ENCODE assay signal across 9 mouse cellular contexts in the genomic region with DNA sequence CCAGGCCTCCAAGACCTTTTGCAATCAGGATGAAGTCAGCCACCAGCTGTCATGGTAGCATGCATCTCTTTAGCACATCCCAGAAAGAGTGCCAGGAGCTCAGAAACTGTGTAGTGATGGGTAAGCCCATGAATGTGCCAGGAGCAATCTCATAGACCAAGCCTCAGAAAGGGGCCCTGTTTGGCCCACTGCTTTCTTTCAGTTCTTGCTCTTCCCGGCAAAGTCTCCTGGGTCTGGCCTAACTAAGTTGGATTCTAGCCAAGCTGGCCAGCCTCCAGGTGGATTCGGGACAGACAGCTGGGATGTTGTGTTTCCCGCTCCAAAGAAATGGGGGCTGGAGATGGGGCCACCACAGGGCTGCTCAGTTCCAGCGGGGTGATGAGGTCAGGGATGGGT. TPM values are rescaled to one million over a fixed set of nuclear protein-coding genes. Genes with fewer than 3 reads are reported as not detected.
DNase-seq lines count a peak whose midpoint lies in the region; ATAC-seq and TF ChIP-seq lines count a peak whose summit lies in the region.
"Had no signal": no experiment of that assay in that cellular context is flagged by ENCODE, and none has a peak within 500 bp of the region (broad histone marks: within the 10 kb centered on the region; RNA-seq: fewer than 3 reads in every experiment).

No protein-coding gene starts in this region.

- peak overlapping the region; percentile 75 for H3K27ac ChIP-seq in heart, adult 2 months
- no peak overlapping the region for H3K27ac ChIP-seq in heart, embryonic 12.5 days (ENCODE audit: poor library complexity, severe bottlenecking)
- peak overlapping the region; percentile 68 for H3K27ac ChIP-seq in gastrocnemius, adult 2 months
- H3K27ac ChIP-seq: embryonic facial prominence, embryonic 13.5 days had no signal

- H3K9ac ChIP-seq in heart, adult 2 months (ENCODE audit: low read depth, low read length), result no peak overlapping the region
- no peak overlapping the region for H3K9ac ChIP-seq in heart, embryonic 12.5 days
- H3K9ac ChIP-seq: embryonic facial prominence, embryonic 13.5 days had no signal

- WGBS in heart, adult 2 months, result 17% methylated on average over 4 of the region's 4 CpGs
- 24% methylated on average over 4 of the region's 4 CpGs for WGBS in heart, embryonic 12.5 days

- no peak overlapping the region for H3K4me3 ChIP-seq in heart, adult 2 months
- H3K4me3 ChIP-seq in heart, embryonic 12.5 days, result no peak overlapping the region
- no peak overlapping the region for H3K4me3 ChIP-seq in gastrocnemius, adult 2 months
- H3K4me3 ChIP-seq: embryonic facial prominence, embryonic 13.5 days had no signal

- no peak for TF ChIP-seq POLR2A in heart, adult 2 months (IDR thresholded peaks at IDR 0.05; ENCODE audit: insufficient read depth, low read depth, low read length)

- no peak for TF ChIP-seq CTCF in heart, adult 2 months (IDR thresholded peaks at IDR 0.05)
- TF ChIP-seq CTCF in gastrocnemius, adult 2 months (IDR thresholded peaks at IDR 0.05), result no peak

- H3K79me2 ChIP-seq in heart, adult 2 months (replicated peaks; ENCODE audit: control insufficient read depth, insufficient read depth, low read length), result no peaks in the 10 kb centered on the region

- TF ChIP-seq EP300 in heart, adult 2 months (IDR thresholded peaks at IDR 0.05; ENCODE audit: insufficient read depth, low read depth, low read length), result no peak

- H3K27me3 ChIP-seq in heart, adult 2 months (ENCODE audit: control insufficient read depth, insufficient read depth, low read length), result no peaks in the 10 kb centered on the region
- H3K27me3 ChIP-seq in heart, embryonic 12.5 days (replicated peaks), result peaks cover 16% of the 10 kb centered on the region; the same call in 1 of the 2 replicates

- no peaks in the 10 kb centered on the region for H3K9me3 ChIP-seq in heart, embryonic 12.5 days (replicated peaks)
- H3K9me3 ChIP-seq: embryonic facial prominence, embryonic 13.5 days had no signal

- no peak overlapping the region for H3K4me2 ChIP-seq in heart, embryonic 12.5 days
- H3K4me2 ChIP-seq: embryonic facial prominence, embryonic 13.5 days had no signal

- peaks cover 25% of the 10 kb centered on the region for H3K4me1 ChIP-seq in heart, adult 2 months (ENCODE audit: control insufficient read depth, insufficient read depth, low read length)
- peaks cover 48% of the 10 kb centered on the region for H3K4me1 ChIP-seq in heart, embryonic 12.5 days (replicated peaks)

- intact Hi-C loops in heart, adult 2 months (cut with DNase I), result loop anchor here (5.0 kb wide), 1 partner anchor 37 kb away; no protein-coding TSS in a partner anchor
- intact Hi-C loops in gastrocnemius, adult 2 months (cut with DNase I), result no loop called here

- DNase-seq in heart, adult 2 months, result peak; percentile 88 to 90
- peak; percentile 76 for DNase-seq in NIH3T3 (ENCODE audit: low read depth)
- peak; percentile 90 for DNase-seq in gastrocnemius, adult 2 months
- DNase-seq in kidney, adult 8-10 months, result peak; percentile 55 to 77
- peak; percentile 85 for DNase-seq in lung, postnatal 14 days
- peak; percentile 82 to 83 for DNase-seq in urinary bladder, postnatal 4 days (ENCODE audit: low spot score in 2 of 2)
- DNase-seq in spleen, postnatal 36 days (ENCODE audit: low spot score in 2 of 2), result no peak

- ATAC-seq in heart, embryonic 12.5 days (ENCODE audit: insufficient number of reproducible peaks, low FRiP score), result no peak

- H3K36me3 ChIP-seq in heart, adult 2 months (ENCODE audit: control insufficient read depth, insufficient read depth, low read length), result no peaks in the 10 kb centered on the region
- H3K36me3 ChIP-seq in heart, embryonic 12.5 days, result no peaks in the 10 kb centered on the region
- H3K36me3 ChIP-seq: embryonic facial prominence, embryonic 13.5 days had no signal

RNA-seq across cellular contexts. Expression of a gene that starts 17.0 kb away (rescaled TPM):
- total RNA-seq in heart, adult 2 months (2021), result 1 to 10 TPM; 5.4 to 5.7 TPM
- polyA plus RNA-seq in heart, adult 2 months (2012; rRNA removed), result 4.3 and 4.6 TPM in 2 replicates
- 8.3 TPM in 2 replicates for polyA plus RNA-seq in heart, embryonic 12.5 days (2016; fragmentation: Nextera tagmentation; extraction: Ambion mirVana)
- 1 to 10 TPM; 1.5 to 1.8 TPM for total RNA-seq in gastrocnemius, adult 2 months (2021)

RNA-seq across cellular contexts. Expression of a gene that starts 24.7 kb away (rescaled TPM):
- total RNA-seq in heart, adult 2 months (2021), result 10 to 100 TPM; 40.3 to 45.8 TPM
- polyA plus RNA-seq in heart, adult 2 months (2012; rRNA removed), result 60.2 and 63.1 TPM in 2 replicates
- 49.0 and 51.3 TPM in 2 replicates for polyA plus RNA-seq in heart, embryonic 12.5 days (2016; fragmentation: Nextera tagmentation; extraction: Ambion mirVana)
- 10 to 100 TPM; 56.1 to 63.1 TPM for total RNA-seq in gastrocnemius, adult 2 months (2021)

RNA-seq across cellular contexts. Expression of a gene that starts 43.6 kb away (rescaled TPM):
- 1 to 10 TPM; 2.3 to 2.4 TPM for total RNA-seq in heart, adult 2 months (2021)
- 3.4 and 5.1 TPM in 2 replicates for polyA plus RNA-seq in heart, adult 2 months (2012; rRNA removed)
- polyA plus RNA-seq in heart, embryonic 12.5 days (2016; fragmentation: Nextera tagmentation; extraction: Ambion mirVana), result 1.2 and 1.6 TPM in 2 replicates
- 1 to 10 TPM in 1 of 2 experiments, under 1 TPM in 1; 0.94 to 1.1 TPM for total RNA-seq in gastrocnemius, adult 2 months (2021)

Comparison
In these comparisons a context has a peak if more than half of its experiments do, and no peak if none do; other contexts are left out.
1. DNase-seq: peak in heart, adult 2 months (2 of 2), NIH3T3 (single experiment), gastrocnemius, adult 2 months (single experiment), kidney, adult 8-10 months (2 of 2), lung, postnatal 14 days (single experiment) and urinary bladder, postnatal 4 days (2 of 2); none in spleen, postnatal 36 days (0 of 2).